Mouse (Mus musculus): ENCODE data around the gene 3110082I17Rik.

3110082I17Rik gene

DNA sequence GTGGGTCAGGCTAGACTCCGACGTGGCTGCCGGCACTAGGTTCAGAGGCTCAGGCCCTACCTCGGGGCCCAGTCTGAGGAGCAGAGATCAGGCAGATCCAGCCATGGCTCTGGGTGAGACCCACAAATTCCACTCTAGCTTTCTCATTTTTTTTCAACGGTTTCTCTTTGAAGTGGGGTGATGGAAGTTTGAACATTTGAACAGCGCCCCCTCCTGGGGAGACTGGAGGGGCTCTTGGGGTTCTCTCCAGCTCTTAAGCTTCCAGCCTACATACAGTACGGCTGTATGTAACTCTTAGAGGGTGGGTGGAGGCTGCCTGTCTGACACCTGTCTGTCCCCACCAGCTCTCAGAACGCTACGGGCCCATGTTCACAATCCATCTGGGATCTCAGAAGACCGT, 106.8 kb downstream of the 3110082I17Rik start:
- in situ Hi-C loops (cut with MboI, MseI) = no loop called here

DNA sequence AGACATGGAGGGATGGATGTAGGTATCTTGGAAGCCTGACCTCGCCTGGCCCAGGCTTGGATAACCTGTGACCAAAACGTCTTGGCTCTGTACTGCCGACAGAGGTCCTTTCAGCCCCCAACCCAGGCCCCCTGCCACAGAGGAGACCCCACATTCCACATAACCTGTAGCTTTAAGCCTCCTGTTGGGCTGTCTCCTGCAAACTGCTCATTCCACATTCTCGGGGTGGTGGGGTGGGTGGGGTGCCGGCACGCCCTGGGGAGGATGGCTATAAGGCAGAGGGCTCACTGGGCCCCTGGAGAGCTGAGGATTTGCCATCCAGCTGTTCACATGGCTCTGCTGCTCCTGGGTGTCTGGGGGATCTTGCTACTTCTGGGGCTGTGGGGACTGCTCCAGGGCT, 108.0 kb downstream of the 3110082I17Rik start, which contains the start of gene Cyp2w1:
Gene Cyp2w1, plus strand, starts transcription at position 301 of the 400 bp plus-strand sequence.
- in situ Hi-C loops (cut with MboI, MseI) = no loop called here

DNA sequence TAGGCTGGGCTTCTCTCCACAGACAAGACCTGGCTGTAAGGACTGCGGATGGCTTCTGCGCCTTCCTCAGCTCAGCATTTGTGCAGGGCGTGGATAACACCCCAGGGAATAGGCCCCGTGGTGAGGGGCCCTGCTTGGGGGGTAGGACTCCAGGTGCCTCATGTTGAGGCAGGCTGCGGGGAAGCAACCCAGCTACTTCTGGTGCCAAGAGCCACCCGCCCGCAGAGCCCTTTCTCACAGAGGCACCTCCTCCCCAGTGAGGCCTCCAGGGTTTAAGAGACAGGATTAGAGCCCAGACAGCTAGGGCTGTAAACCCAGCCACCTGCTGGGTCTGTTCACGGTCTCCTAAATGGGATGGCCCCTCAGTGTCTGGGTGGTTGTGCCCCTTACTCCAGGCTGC, 108.7 kb downstream of the 3110082I17Rik start:
- in situ Hi-C loops (cut with MboI, MseI) = no loop called here

DNA sequence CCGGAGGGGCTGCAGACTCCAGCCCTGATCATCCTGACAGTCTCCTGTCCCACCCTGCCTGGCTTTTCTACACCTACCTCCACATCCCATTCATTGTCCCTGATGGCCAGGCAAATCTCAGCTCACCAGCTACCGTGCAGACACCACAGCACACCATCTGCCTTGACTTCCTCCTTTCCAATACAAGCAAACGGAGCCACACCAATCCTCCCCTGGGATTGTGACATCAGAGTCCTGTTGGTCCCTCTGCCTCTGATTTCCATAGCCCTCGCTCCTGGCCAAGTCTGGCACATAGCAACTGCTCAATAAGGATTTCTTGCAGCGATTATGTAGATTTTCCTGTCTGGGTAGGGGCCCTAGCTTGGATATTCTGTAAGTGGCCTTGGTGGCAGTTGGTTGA, 109.2 kb downstream of the 3110082I17Rik start, which contains the start of gene Cox19:
Gene Cox19, minus strand, starts transcription at position 285 of the 400 bp plus-strand sequence.
- in situ Hi-C loops (cut with MboI, MseI) = no loop called here

DNA sequence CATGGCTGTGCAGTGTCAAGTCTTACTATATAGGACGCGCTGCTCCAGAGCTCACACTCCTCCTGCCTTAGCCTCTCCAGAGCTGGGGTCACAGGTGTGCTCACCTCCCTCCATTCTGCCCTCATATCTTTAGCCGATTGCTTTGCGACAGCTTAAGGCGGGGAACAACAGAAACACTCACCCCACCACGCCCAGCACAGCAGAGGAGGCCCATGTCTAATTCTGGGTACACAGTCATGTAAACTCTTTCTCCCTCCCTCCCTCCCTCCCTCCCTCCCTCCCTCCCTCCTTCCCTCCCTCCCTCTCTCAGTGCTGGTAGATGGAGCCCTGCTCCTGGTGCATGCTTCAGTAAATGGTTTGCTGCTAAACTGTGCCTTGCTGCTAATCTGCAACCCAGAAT, 110.6 kb downstream of the 3110082I17Rik start:
- in situ Hi-C loops (cut with MboI, MseI) = no loop called here

DNA sequence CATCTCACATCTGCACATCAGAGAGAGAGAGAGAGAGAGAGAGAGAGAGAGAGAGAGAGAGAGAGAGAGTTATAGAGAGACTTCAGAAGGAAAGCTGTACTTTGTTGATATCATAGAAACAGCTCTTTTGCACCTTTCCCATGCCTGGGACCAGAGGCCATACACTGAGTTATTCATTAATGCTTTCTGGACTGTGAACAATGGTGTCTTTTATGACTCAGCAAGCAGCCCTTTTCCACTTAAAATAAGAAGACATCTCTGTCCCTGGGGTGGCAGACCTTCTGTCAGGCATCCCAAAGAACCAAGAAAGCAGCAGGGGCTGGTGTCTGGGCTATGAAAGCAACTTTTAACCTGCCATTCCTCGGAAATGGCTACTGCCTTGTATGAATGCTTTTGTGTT, 113.1 kb downstream of the 3110082I17Rik start:
- in situ Hi-C loops (cut with MboI, MseI) = no loop called here

DNA sequence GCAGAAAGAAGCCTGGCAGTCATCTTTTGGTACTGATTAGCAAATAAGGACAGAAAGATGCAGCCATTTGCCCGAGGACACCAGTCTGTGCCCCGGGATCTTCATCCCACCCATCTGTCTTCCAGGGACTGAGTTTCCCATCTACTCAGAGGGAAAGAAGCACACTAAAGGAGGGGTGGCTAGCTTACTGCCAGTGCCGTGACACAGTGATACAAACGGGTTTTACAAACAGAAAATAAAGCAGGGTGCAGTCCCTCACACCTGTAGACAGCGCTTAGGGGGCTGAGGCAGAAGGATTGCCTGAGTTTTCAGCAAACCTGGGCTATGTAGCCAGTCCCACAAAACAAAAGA, 115.0 kb downstream of the 3110082I17Rik start:
- in situ Hi-C loops (cut with MboI, MseI) = no loop called here

DNA sequence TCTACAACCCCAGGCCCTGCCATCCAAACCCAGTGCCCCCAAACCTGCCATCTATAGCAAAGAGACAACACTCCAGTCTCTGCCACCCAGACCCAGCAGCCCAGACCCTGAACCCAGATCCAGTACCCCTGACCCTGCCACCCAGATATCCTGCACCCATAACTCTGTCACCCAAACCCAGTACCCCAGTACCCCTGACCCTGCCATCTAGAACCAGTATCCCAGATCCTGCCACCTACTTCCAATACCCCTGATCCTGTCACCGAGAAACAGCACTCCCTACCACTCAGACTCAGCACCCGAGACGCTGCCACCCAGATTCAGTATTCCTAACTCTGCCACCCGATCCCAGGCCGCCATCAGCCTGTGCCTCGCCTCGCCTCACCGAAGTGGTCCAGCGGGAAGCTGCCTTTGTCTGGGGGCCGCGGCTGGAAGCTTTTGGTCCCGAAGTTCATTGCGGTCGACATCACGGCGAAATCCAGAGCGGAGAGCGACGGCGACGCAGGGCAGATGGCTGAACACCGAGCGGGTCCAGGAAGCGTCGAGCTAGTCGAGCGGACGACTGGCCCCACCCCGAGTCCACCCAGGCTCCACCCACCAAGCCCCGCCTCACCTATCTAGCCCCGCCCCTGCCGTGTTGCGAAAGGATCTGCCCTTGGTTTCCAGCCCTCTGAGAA, 115.5 kb downstream of the 3110082I17Rik start:
- in situ Hi-C loops (cut with MboI, MseI) = no loop called here

DNA sequence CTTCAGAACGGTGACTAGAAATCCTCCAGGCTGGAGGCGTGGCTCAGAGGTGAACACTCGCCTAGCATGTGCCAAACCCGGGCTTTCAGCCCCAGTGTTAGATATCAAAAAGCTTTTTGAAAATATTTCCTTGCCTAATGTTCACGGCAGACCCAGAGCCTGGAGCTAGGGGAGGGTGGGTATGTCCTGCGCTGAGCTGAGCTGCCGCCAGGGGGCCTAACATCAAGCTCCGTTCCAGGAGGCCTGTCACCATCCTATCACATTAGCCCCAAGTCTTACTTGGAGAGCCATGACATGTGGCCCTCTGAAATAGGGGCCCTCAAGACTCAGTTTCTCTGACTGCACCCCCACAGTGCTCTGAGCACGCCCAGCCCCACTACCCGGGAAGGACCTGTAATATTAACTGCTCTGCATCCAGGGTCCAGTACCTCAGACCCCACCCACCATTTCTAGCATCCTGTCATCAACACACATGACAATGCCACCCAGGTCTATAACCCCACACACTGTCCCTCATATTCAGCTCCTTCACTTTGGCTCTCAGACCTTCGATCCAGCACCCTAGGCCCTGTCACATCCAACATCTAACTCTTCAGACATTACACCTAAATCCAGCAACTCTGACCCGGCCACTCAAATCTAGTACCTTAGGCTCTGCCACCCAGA, 116.2 kb downstream of the 3110082I17Rik start:
- in situ Hi-C loops (cut with MboI, MseI) = no loop called here

DNA sequence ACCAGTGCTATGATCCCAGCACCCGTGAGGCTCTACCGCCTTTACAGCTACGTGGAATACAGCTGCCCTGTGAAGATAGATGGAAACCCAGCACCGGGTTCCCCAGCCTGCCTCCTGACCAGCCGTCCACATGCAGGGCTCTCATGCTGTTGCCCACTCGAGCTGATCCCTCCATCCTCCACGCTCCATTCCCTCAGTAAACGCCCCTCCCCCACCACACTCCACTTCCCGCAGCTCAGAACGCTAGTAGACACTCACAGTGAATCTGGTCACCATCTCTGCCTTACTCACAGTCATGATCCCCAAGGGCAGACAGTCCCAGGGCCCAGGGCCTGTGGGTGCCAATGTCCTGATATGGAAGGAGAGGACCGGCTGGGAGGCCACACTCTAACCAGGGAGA, 121.4 kb downstream of the 3110082I17Rik start:
- in situ Hi-C loops (cut with MboI, MseI) = no loop called here

DNA sequence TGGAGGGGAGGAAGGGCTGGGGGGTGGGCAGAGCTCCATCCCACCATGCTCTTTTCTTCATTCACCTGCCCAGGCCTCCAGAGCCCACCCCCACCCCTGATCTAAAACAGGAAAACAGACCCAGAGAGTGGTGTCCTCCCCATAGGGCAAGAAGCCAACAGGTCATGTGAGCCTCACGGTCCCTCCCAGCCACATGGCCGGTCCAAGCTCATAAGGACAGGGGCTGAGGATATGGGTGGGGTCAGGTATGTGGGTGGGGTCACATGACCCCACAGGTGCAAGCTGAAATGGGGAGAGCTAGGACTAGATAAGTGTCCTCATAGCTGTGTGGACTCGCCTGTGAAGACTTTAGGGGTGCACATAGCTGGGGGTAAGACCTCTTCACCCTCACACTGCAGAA, 121.9 kb downstream of the 3110082I17Rik start:
- in situ Hi-C loops (cut with MboI, MseI) = no loop called here

DNA sequence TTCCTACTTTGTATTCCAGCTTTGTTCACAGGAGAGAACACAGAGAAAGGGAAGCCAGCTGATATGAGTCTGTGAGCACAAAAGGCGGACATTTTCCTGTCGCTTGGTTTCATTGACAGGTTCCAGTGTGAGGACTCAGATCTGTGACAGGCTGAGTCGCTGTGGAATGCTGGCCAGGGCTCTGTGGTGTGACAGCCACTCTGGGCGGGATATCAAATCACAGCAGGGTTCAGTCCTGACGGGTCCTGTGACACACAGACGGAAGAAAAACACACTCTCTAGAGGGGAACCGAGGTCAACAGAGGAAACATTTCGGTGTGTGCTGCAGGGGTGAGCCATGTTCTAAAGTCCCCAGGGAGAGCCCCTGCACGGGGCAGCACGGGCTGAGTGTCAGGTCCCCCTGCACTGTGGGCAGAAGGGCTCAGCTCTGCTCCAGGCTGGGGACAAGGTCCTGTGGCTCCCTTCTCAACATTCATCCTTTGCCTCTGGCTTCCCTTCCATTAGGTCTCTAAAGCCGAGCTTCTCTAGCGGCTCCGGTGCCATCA, 122.4 kb downstream of the 3110082I17Rik start:
- in situ Hi-C loops (cut with MboI, MseI) = no loop called here

DNA sequence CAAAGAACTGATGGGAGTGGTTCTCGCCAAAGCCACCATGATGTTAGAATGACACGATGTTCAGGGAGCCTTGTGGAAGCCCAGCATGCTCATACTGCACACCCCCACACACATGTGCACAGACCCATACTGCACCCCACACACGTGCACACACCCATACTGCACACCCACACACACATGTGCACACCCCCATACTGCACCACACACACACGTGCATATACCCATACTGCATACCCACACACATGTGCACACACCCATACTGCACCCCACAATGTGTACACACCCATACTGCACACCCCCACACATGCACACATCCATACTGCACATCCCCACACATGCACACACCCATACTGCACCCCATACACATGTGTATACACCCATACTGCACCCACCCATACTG, 124.7 kb downstream of the 3110082I17Rik start:
- in situ Hi-C loops (cut with MboI, MseI) = no loop called here

DNA sequence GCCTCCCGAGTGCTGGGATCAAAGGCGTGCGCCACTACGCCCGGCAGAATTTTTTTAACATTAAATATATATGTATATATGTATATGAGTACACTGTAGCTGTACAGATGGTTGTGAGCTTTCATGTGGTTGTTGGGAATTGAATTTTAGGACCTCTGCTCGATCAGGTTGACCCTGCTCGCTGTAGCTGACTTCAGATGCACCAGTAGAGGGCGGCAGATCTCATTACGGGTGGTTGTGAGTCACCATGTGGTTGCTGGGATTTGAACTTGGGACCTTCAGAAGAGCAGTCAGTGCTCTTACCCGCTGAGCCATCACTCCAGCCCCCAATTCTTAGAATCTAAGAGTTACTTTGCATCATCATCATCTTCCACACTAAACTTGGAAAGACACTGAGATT, 125.9 kb downstream of the 3110082I17Rik start:
- in situ Hi-C loops (cut with MboI, MseI) = loop anchor here (5.0 kb wide), 1 partner anchor 52 kb away; no protein-coding TSS in a partner anchor

DNA sequence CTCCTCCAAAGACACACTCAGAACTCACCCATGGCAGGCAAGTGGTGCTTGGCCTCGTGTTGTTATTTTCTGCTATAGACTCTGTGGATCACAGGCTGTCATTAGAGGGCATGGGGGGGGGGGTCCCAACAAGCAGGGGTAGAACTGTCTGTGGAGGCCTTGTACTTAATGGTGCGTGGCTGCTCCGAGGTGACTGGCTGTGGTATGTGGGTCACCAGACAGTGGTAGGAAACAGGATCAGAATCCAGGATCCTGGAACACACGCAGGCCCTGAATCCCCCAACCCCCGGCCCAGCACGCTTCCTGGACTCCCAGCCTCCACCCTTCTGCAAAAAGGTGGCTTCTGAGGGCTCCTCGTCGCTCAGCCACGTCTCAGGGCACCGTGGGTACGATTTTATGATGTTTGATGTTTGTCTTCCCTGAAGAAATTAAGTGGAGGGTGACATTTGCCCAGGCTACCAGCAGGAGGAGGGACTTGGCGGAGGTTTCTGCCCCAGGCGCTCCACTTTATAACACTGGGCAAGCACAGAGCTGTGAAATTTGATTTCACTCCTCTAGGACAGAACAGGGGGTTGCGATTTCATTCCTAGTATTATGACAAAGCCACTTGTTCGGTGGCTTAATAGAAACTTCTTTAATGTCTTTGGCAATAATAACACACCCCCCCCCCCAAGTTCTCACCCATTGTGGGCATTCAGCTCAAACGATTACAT, 126.9 kb downstream of the 3110082I17Rik start:
- in situ Hi-C loops (cut with MboI, MseI) = loop anchor here (5.0 kb wide), 1 partner anchor 51 kb away; no protein-coding TSS in a partner anchor

DNA sequence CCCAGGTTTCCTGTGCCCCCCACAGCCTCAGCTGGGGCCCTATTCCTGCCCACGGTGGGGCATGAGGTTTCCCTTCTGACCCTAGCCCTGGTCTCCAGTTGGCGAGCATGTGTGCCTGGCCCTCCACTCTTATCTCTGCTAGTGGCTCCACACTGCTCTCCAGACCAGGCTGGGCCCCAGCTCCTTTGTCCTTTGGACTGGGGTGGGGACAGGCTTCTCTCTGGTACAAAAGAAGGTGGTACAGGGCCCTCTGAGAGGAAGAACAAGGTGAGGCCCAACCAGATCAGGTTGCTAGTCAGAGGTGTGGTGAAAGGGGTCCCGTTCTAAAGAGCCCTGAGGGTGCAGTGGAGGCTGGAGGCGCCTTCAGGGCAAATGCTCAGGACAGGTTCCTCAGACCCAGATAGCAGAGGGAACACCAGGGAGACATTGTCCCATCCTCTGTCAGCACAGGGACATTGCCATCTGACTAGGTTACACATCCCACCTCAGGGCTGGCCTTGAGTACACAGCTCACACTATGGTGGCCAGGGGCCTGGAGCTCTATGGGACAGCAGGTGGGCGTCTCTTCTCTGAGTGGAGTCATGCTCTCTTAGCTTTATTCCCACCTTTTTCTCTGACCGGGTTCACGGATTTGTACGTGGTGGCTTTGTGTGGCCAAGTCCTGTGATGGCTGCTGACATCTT, 127.6 kb downstream of the 3110082I17Rik start:
- in situ Hi-C loops (cut with MboI, MseI) = loop anchor here (5.0 kb wide), 1 partner anchor 50 kb away; no protein-coding TSS in a partner anchor

DNA sequence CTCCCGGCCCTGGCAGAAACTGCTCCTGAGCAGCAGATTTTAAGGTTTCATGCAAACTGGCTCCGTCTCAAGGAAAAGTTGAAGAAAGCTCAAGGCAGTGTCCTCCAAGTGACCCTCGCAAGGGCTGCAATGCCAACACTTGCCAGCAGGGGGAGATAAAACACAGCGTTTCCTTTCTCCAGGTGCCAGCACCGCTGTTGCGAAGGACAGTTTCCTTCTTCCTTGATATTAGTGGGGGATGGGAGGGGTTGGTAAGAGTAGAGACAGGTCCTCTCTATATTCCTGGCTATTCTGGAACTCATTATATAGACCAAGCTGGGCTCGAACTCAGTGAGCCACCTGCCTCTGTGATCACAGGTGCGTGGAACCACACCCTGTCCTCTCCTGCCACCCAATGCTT, 128.6 kb downstream of the 3110082I17Rik start:
- in situ Hi-C loops (cut with MboI, MseI) = loop anchor here (5.0 kb wide), 1 partner anchor 49 kb away; no protein-coding TSS in a partner anchor

DNA sequence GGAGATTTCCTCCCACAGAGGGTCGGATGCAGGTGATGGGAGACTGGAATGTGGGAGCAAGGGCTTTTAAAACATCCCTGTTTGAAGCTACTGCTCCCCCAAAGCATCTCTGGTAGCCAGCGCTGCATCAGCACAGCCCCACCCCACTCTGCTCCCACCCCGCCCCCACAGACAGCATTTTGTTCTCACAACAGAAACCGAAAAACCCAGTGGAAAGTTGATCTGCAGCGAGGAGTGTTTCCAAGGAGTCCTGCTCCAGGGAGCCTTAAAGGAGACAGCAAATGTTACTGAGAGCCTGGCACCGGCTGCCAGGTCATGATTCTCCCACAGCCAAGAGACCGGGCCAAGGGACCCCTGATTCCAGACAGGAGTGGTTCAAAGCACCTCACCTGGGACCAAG, 129.6 kb downstream of the 3110082I17Rik start:
- in situ Hi-C loops (cut with MboI, MseI) = loop anchor here (5.0 kb wide), 1 partner anchor 48 kb away; no protein-coding TSS in a partner anchor

DNA sequence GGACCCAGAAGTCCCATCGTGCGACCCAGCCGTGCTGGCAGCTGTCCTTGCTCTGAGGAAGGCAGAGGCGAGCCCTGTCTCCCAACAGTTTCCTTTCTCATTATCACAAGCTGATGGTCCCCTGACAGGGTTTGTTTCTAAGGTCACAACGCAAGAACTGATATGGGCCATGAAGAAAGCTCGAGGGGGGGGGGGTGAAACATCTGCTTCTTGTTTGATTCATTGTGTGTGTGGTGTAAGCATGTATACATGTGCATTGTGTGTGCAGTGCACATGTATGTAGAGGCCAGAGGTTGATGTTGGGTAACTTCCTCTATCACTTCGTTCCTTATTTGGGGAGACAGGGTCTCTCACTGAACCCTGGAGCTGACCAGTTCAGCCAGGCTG, 132.7 kb downstream of the 3110082I17Rik start:
- in situ Hi-C loops (cut with MboI, MseI) = no loop called here

DNA sequence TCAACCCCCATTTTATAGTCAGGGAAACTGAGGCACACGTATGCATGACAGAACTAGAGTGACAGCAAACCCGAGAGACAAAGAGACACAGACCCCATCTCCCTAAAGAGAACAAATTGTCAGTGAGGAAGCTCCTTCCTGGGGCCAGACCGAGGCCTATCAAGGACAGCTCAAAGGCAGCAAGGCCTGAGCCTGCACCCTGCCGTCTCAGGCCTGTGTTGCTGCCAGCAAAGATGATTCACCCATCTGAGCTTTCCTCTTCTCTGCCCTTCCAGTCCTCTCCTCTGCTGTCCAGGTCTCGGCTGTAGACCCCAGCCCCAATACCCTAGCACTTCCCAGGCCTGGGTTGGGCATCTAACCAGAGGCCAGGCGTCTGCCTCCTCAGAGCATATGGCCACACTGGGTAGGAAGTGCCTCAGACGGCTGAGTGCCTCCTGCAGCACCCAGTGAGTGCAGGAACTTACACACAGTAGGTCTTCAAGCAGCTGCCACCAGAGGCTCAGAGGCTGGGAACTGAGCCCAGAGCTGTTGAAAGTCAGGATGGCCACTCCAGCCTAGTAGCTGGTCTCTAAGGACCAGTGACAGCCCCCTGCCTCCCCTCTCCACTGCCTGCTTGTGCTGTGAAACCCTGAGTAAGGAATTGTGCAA, 133.2 kb downstream of the 3110082I17Rik start:
- in situ Hi-C loops (cut with MboI, MseI) = no loop called here

DNA sequence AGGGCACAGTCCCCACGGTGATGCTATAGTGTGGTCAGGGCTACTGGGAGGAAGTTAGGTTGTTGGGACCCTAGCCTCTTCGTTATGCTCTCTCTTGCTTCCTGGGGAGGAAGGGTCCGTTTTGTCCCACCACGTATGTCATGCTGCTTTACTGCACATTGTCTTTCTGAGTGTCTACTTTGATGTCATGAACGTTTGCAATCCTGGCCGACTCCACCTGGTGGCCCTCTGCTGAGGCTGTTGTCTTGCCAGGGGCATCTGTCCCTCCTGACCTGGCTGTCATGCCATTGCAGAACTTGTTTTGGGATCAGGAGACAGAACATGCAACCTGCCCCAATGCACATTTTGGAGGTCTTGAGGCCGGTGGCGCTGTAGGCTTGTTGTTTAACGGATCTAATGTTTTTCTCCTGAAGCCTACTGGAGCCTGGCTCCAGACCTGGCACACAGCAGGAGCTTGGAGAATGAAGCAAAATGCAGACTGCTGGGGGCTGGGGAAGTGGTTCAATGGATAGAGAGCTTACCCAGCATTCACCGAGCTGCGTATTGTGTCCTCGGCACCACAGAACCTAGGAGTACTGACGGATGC, 134.1 kb downstream of the 3110082I17Rik start:
- in situ Hi-C loops (cut with MboI, MseI) = no loop called here
